Mouse (Mus musculus): ENCODE measurements around the gene C7.

C7 gene

DNA sequence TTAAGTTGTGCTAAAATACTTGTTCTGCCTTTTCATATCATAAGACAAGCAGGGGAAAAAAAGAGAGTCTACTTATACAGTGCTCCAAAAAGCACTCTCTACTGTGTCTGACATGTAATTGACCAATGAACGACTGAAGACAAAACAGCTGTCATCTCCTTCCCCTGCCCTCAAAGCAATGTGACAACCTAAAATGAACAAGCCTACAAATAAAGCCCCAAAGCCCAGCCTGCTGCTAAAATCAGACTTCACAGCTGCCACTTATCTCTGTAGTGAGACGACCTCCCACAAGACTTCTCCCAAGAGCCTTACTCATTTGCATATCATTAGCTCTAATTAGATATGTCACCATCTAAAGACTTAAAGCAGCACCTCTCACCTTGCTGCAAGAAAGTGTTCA lies 60.6 kb downstream of the C7 start:
- no peak for DNase-seq (ENCODE audit: low spot score in 2 of 2)

DNA sequence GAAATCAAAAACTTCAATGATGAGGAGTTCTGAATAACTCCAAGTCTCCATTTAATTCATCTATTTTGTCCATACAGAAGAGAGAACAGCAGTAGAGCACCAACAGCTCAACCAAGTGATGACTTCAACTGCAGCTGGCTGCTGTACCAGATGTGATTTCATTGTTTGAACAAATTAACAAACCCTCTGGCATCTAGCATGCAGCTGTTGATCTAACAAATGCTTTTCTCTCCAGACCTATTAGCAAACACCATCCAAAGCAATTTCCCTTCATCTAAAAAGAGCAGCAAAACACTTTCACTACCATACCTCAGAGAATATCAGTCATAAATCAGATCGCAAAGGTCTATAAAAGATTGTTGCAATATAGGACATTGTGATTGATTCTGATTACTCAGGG lies 90.2 kb downstream of the C7 start:
- peak in 1 of 2 experiments; percentile 6 for DNase-seq (ENCODE audit: low spot score in 2 of 2)

Measured in urinary bladder, adult 18-20 months (tissue).